Mouse (Mus musculus) erythroid progenitor cell, adult 5-6 weeks (primary cell): ENCODE measurements around the gene Grk5. TPM values are rescaled to one million over a fixed set of nuclear protein-coding genes. Genes with fewer than 3 reads are reported as not detected.

Experiments
- ATAC-seq: replicated peaks from 2 replicates; pipeline ENCODE4 v1.8.0; 2016; ENCODE audit warnings: moderate number of reproducible peaks, mild to moderate bottlenecking, moderate TSS enrichment, inconsistent platforms; ENCODE audit not compliant: poor library complexity, low FRiP score, severe bottlenecking
- total RNA-seq, 2 experiments: library from RNA; stranded (forward) in 1 of 2; stranded (reverse) in 1 of 2; fragments of 150-400 nt in 1 of 2; fragments of 186-747, 209-891 nt in 1 of 2; gene quantifications; 2 replicates each; pipeline versions ENCODE4 v1.2.3 to v1.2.4; 2015 to 2017; ENCODE audit warnings: low replicate concordance in 2 of 2

Gene Grk5
- total RNA-seq, 2 experiments from 2014 or later = 2.5 to 11.1 TPM

DNA sequence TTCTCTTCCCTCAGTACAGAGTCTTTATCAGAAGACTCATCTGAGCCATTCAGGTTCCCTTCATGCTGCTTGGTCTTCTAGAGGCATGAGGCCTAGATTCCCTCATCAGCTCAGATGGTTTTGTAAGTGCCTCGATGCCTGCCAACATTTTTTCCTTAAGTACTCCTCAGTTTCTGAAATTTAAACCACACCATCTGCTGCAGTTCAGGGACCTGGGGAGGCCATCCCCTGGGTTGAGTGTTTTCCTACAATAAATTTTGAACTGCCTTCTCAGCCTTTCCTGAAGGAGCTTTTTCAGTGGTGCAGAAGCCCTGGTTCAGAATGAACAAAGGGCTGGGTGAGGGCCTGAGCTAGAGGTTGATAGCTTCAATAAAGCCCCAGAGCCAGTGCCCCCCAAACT lies 159.9 kb downstream of the Grk5 start:
- no peak for ATAC-seq

DNA sequence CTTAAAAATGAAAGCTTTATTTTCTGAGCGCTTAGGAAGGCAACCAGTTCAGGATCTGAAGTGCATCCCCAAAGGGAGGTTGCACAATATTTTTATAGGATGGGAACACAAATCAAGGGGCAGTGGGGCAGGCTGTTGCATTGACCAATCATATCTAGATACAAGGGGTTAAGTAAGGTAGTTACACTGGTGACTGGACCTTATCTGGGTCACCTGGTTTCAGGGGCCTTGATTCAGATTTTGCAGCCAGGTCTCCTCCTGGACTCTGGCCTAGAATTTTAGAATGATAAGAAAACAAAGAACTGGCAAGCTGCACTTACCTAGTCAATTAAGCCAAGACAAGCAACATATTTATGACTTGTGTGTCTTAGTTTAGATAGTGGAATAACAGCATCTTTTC lies 161.6 kb downstream of the Grk5 start:
- no peak for ATAC-seq

DNA sequence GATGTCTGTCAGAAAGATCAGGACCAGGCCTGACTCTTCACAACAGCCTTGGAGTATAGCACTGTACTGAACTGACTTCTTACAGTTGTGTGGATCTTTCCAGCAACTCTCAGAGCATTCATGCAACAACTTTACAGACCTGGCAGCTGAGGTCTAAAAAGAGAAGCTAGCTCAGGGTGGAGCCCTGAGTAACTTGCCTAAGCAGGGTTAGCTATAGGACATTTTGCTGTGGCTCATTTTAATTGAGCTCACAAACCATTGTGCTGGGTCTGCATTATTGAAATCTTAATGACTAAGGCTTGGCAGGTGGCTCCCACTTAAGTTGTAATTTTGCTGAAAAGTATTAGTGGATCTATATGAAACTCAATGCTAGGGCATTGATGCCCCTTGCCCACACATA lies 162.5 kb downstream of the Grk5 start:
- ATAC-seq = no peak

DNA sequence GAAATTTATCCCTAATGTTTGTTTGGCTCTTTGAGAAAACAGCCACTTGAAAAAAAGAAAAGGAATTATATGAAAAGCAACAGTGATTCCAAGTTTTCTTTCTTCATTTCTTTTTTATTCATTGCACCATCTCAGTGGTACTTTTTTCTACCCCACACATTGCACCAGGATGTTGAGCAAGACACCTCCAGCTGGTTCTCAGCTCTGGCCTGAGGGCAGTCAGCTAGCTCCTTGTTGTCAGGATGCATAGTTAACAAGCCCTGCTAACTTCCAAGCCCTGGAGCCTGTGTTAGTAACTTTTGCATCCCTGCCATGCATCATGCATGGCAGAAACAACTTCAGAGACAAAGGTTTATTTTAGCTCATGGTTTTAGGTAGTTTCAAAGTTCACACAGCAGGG lies 163.2 kb downstream of the Grk5 start:
- ATAC-seq = no peak

DNA sequence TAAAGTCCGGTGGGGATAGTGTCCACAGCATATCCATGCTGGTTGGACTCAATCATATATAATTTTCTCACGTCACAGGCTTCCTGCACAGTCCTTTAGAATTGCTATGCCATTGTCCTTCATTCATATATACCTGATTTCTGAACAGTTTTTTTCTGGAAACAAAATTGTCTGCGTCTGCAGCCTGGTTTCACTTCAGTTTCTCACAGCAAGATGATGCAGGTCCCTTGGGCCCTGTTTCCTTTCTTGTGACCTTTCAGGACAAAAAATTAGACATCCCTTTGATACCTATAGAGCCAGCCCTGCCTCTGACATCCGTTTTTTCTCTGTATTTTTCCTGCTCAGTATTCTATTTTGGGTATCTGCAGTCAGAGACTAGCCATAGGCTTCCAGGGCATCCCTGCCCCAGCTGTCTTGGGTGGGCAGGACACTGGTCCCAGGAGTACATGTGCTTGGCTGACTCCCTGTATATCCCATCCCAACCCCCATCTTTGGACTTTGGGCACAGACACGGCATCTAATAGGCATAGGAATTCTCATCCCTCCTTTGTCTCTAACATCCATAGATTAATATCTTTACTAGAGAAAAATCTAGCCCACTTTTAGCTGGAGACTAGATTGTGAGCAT lies 167.3 kb downstream of the Grk5 start:
- ATAC-seq = no peak

DNA sequence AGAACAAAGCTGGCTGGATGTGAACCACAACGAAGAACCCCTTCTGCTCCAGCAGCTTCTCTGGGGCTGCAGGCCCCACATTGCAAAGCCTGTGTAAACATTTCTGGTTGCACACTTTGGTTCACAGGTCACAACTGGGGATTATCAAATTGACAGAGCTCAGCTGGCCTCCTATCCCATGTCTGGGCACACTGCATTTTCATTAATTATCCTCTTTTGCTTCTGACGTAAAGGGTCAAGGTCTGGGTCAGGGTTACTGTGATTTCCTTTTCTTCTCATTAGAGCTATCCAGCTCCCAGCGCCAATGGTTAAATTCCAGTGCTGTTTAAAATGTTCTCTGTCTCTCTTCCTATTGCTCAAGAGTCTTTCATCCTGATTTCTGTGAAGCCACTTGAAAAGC lies 168.0 kb downstream of the Grk5 start:
- ATAC-seq = no peak

DNA sequence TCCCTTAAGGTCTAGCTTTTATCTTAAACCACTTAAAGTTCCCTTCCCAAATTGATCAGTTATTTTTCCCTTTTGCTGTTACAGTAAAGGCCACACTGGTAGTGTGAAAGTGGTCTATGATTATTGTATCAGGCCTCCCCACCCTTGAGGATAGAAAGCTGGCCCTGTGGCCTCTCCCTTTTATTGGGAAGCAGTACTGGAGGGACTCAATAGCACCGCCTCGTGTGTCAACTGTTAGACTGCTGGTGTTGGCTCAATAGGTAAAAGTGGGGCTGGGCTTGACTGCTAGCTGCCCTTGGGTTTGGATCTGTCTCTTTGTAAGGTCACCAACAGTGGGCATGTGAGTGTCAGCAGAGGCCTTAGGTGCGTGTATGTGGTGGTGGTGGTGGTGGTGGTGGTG lies 174.8 kb downstream of the Grk5 start:
- no peak for ATAC-seq

DNA sequence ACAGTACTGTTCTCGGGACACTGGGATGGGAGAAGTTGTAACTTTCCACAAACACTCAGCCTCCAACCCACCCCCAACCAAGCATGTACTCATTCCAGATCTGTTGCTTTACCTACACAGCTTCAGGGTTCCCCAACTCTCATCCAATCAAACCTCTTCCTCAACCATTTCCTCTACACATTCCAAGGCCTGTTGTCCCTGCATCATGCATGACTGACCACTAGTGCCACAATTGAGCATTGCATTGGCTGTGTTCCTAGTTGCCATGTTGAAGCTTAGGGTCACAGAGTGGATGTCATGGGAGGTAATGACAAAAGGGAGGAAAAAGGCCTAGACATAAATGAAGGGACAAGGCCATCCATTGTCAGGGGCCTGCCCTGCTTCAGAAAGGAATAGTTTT lies 175.5 kb downstream of the Grk5 start:
- 0 out of 2 replicates have a peak, but pooled peaks have one; percentile 14 for ATAC-seq

DNA sequence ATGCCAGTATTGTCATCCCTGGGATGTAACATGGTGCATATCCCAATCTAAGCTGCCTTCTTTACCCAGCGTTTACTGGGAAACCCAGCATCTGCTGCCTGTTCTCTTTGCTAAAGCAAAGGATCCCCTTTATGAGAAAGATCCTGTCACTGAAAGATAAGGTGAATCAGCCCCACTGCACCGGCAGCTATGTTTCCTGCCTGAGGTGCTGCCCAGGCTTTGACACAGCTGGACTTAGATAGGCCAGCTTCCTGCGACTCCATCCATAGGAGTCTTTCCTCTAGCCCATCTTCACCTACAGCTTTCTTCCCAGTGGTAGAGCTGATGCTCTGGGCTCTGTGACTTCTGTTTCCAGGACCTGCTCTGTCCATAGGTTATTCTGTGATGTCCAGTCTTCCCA lies 189.1 kb downstream of the Grk5 start:
- no peak for ATAC-seq

DNA sequence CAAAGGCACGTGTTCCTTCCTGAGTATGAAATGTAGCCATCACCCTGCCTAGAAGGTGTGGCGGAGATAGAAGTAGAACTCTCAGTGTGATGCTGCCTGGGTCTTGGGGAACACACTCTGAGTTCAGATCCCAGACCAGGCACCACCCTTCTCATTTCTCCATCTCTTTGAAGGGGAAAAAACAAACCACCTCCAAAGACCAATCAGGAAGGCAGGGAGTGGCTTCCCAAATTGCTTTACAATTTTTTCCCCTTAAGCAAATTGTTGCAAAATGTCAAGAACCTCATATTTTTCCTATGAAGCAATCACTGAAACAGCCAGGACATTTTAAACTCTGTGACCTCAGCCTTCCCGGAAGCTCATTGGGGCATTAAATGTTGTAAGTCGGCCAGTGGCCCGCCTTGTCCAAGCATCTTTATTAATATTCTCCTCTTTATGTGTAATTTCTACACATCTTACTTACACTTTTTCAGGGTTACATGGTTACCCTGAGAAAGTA lies 190.8 kb downstream of the Grk5 start:
- no peak for ATAC-seq

DNA sequence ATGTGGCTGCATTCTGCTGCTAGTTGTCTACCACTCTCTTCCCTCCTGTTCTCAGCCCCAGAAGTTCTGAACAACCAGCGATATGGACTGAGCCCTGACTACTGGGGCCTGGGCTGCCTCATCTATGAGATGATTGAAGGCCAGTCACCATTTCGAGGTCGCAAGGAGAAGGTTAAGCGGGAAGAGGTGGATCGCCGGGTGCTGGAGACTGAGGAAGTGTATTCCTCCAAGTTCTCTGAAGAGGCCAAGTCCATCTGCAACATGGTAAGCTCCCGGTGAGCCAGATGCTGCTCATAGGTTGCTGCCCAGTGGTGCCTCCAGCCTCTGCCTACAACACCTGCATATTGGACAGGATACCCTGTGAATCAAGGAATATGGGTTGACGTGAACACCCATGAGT lies 193.5 kb downstream of the Grk5 start:
- no peak for ATAC-seq

DNA sequence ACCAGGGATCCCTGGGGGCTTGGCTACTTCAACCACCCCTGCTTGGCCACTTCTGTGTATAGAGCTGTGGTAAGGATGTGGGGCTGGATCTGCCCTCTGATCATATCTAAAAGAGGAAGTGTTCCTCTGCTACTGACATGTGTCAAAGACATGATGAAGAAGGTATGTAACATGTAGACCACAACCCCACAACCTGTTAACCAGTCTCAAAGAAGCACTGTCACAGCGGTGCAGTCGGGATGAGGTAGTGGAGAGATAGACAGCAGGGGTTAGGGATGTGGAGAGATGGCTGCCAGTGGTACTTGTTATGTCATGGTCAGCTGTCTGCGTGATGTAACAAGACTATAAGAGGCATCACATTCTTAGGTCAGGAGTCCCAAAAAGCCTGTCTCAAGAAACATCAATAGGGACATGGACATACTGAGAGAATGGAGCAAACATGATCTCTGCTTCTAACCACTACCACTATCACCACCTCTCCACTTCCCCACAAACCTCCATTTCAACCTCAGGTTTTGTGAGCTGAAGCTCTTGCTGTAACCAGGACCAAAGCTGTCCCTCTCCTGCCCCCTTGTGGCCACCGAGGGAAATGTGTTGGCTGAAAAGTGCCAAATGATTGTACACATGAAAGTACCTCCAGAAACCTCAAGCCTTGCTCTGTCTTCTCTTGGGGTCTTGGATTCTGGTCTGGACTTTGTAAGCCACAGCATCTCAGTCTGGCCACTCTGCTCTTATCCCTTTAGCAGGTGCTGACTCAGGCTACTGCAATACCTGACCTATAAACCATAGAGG lies 194.8 kb downstream of the Grk5 start:
- peak; percentile 70 for ATAC-seq

DNA sequence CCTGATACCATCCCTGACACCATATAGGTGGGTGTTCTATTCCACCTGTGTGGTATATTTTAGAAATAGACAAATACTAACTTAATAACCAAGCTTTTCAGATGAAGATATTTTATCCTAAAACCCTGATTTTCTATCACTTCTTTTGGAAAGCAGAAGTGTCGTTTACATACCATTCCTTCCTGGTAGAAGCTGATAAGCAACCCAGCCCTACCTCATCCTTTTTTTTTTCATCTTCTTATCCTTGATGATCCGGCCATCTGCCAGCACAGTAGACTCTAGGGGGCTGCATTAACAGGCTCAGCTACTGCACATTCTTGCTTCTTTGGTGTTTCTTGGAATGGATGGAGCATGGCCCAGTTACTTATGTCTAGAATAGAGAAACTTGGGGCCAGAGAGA lies 195.7 kb downstream of the Grk5 start:
- no peak for ATAC-seq

DNA sequence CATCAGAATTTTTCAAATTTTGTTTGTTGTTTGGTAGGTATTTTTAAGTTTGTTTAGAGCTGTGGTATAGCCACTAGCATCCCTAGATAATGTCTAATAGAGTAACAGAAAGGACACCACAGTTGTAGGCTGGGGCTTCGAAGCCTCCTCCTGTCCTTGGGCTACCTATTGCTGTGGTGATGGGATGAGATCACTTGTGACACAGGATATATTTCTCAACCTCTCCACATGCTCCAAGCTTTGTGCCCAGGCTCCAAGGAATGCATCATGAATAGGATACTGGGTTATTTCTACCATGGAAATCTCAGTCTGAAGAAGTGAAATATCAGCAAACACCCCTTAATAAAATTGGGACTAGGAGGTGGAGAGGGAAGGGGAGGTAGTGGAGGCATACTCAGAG lies 198.2 kb downstream of the Grk5 start:
- no peak for ATAC-seq

DNA sequence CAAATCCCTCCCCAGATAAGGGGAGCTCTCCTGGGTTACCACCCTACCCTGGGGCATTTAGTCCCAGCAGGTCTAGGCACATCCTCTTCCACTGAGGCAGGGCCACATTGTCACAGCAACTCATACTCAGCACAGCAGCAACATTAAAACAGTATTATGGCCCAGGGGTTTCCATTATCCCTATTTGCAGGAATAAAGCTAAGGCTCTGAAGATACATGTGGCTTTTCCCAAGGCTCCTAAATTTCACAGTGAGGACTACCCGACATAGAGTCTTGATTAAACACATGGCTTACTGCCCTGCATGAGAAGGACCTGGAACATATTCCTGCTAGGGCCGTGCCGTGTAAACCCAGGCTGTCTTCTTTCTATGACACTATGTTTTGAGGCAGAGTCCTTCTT lies 199.5 kb downstream of the Grk5 start:
- ATAC-seq = no peak

DNA sequence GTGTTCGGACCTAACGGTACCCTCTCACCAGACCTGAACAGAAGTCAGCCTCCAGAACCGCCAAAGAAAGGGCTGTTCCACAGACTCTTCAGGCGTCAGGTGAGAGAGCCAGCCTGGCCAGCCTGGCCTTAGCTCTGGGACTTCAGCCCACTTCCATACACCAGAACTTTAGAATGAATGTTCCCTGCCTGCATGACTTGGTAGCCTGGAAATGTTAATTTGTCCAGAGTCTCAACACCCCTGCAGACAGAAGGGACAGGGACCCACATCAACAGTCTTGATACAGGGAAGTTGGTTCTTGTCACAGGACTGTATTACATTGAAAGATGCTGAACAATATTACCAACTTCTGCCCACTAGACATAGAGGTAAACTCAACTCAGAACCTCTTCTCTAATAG lies 201.0 kb downstream of the Grk5 start:
- no peak for ATAC-seq

DNA sequence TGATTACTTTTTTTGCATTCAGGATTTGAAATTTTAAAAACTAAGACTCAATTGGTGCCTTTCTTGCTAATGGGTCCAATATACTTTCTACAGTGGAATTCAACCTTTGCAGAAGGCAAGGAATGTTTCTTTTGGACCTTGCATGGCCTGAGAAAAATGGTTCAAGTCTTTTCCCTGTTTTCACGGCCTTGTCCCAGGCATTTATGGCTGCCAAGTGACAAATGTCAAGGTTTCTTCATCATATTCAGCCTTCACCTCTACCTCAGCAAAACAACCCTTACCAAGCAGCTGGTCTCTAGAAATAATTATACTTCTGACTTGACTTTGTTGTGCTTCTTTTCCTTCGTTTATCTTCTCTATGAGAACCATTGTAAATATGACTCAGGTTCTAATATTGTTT lies 207.2 kb downstream of the Grk5 start:
- no peak for ATAC-seq

DNA sequence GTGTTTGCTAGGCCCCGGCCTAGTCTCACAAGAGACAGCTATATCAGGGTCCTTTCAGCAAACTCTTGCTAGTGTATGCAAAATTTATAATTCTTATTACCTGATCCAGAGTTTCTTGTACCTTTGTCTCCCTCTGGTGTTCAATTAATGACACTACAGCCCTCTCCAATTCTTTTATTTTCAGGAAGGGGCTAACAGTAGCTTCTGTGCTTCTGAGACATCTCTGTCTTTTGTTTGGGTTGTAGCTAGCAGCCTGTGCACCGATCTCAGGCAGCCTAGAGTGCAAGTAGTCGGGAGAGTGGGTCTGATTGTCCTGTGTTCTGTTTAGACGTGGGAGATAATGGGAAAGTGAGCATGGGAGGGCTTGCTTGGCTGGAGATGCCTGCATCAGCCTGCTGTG lies 208.2 kb downstream of the Grk5 start:
- ATAC-seq = 0 out of 2 replicates have a peak, but pooled peaks have one; percentile 52

DNA sequence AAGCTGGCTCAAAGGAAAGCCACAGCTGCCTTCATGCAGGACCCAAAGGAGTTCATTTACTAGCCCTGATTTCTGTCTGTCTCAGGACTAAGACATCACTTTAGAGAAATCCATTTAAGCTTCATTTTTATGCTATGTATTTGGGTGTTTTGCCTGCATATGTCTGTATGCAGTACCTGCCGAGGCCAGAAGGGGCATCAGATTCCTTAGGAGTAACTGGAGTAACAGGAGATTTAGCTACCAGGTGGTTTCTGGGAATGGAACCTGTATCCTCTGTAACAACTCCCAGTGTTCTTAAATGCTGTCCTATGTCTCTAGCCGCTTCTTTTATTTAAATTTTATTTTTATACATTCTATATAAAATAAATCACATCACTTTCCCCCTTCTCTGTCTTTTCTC lies 220.6 kb downstream of the Grk5 start:
- no peak for ATAC-seq

DNA sequence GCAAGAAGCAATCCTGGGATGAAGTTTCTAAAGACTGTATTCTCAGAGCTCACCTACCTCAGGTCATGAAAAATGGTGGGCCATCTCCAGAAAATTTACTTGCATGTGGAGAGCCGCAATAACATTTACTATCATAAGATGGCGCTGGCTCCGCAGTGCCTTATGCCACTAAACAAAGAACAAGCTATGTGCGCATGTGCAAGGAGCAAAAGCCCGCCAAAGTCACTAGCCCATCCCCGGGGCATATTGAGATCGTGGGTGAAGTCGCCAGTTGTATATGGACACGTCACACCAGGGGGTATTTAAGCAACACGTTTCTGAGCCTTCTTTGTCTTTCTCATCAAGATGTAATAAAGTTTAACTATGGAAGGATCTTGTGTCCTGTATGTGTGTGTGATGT lies 241.5 kb downstream of the Grk5 start:
- no peak for ATAC-seq

DNA sequence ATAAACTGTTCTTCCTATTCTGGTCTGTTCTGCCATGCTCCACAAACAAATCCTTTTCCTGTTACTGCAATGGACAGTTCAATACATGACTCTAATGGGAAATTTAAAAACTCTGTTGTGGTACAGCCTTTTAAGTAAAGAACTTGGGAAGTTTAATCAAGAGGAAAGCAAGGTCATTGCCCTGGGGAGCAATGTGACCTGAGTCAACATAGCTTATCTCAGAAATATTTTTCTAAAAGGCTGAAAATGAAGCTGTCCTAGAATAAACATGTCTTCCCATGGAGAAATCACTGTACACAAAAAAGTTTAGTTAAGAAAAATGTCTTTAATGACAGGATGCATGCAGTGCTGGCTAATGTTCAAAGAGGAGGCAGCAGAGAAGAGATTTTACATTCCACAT lies 249.1 kb downstream of the Grk5 start:
- no peak for ATAC-seq
